Mouse (Mus musculus): ENCODE data around the gene Fam90a1b.
"Not testable (repeated sequence)": the region's sequence is repeated elsewhere in the genome, so short reads cannot be mapped to it uniquely, and the experiment has no call there.

Gene Fam90a1b

DNA sequence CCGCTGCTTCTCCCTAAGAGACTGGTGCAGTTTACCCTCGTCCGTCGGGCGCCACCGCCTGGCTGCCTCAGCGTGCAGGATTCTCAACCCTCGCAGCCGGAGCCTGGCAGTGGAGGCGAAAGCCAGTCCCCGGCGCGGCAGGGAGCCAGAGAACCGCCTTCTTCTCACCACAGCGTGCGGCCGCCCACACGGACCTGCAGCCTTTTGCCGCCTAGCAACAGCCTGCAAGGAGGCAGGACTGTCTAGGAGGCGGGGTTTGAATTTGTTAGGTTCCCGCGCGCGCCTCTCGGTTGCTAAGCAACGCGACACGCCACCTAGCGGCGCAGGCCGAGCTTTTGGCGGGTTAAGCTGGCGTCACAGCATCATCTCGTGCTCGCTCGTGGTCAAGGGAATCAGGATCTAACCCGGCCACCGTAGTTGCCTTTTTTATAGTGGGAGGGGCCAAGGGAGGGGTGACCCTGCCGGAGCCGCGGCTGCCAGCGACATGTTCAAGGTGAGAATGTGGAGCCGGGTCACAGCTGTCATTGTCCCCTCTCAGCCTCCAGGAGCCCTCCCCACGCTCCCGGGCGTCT lies at the start of gene Fam90a1b, which contains the start of gene Apoo:
Gene Fam90a1b (minus strand): TSS at position 108 of the 572 bp plus-strand sequence.
Gene Apoo (plus strand): TSS at position 448 of the 572 bp plus-strand sequence.
- DNase-seq, result peak; percentile 98

DNA sequence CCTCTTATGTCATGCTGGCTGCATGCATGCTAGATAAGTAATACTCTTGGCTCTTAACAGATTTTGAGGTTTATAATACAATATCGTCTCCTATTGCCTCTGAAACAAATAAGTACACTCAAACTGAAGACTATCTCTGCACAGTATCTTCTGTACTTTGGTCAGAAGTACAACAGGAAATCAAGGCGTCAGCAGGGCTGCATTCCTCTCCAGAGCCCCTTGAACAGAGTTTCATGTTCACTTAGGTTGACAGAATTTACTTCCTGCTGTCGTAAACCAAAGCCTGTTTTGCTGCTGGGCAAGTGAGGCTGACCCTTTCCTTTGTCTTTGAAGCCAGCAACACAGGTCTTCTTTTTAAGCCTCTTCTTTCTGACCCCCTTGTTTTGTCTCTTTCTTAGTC lies 42.4 kb upstream of the Fam90a1b start:
- no peak for DNase-seq

DNA sequence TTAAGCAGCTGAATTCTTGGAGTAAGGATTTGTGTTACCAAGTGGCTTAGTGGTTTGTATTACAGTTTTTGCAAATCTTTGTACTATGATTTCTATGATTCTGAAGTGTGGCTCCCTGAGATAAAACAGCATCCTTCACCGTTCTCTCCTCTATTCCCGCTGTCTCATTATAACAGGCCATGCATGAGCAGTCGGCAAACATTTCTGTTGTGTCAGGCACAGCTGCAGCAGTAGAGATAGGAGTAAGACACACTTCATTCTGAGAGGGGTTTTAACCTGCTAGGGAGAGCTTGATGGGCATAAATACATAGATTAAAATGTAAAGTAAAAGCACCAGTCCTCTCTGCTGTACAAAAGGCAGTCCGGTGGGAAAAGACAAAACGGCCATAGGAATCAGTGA lies 12.2 kb upstream of the Fam90a1b start:
- no peak for DNase-seq

DNA sequence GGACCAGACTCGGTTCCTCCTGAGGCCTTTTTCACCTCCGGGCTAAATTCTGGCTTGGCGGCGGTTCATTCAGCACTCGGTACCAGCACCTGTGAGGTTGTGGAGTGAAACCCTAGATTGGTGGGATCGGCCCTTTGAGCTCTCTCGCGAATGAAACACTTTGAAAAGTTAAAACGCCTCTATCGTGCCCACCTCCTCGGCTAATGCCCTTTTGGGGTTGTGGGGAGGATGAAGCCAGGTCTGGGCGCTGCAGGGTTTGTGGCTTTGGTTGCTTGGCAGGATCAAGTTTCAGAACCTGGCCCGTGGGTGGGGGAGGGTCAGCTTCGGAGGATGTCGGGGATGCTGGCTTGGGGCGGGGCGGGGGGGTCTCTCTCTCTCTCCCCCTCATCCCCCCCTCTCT lies 671 bp upstream of the Fam90a1b start:
- no peak for DNase-seq

DNA sequence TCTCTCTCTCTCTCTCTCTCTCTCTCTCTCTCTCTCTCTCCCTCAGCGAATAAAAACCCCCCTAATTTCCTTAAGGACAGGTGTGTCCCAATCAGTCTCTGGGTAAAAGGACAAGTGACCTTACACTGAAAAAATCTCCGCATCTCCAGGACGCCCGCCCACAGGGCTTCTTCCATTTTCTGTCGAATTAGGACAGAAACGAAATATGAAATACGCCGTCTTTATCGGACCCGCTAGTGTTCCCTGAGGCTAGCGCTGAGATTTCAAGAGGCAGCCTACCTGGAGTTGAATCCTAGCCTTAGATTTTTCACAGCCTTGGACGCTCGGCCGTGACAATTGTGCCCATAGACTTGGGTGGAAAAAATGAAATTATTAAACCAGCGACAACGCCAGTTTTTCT lies 548 bp downstream of the Fam90a1b start:
- DNase-seq, result peak; percentile 40

DNA sequence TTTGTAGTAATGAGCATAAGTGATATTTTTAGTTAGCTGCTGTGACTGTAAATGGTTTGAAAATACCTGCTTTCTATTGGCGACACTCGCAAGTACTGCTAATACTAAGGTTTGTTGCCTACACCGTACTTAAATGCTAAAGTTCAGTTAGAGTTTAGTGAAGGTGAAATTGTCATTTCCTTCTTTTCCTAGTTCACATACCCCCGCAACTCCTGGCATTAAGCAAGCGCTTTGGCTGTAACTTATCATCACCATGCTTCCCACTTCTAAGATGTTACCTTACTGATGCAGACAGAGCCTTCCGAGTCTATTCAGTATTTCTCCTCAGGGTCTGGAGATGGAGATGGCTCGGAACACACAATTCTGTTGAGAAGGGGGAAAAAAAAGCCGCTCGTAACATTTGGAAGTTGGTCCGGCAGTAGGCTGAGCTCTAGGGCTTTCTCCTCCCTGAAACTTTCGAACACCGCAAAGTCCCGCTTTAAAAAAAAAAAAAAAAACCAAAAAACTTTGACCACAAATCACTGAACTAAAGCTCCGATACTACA lies 1.1 kb downstream of the Fam90a1b start:
- no peak for DNase-seq

DNA sequence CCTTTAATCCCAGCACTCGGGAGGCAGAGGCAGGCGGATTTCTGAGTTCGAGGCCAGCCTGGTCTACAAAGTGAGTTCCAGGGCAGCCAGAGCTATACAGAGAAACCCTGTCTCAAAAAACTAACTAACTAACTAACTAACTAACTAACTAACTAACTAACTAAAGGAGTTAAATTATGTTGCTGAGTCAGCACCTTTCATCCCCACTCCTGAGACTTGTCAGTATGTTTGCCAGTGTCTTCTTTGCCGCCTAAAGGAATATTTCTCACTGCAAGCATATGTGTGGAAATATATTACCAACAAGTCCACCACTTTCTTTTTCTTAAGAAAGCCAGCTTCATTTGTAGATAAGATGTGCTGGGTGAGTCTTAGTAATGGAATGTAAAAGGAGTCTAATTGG lies 22.9 kb downstream of the Fam90a1b start:
- DNase-seq, result not testable (repeated sequence)

DNA sequence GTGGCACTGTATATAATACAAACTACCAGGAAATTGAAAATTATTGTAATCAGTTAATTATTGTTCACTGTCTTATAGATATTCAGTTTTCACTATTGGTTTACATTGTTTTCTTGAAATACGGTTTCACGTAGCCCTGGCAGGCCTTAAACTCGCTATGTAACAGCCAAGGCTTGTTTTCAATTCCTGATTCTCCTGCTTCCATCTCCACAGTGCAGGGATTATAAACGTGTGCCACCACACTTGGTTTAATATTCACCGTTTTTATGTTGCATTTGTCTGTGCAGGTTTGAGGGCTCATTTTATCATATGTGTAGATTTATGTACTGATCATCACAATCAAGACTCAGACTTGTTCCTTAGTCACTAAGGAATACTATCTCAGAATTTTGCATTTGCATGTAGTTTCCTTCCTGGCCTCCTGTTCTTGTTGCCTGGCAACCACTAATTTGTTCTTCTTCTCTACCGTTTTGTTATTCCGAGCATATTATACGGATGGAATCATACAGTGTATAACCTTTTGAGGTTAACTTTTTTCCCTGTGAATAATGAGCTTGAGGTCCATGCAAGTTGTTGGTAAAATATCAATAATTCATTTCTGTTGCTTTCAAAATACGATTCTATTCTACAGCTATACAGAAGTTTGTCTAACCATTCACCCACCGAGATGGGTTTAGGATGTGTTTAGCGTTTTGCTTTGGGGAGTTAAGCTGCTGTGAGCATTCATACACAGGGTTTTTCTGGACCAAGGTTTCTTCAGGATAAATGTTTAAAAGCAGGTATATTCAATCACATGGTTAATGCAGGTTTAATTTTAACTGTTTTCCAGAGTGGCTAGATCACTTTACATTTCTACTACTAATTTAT lies 45.3 kb downstream of the Fam90a1b start:
- DNase-seq, result no peak

All from retina, postnatal 1 day (tissue).